Mouse (Mus musculus) liver, postnatal 0 days (tissue): ENCODE measurements around the gene Dkk2. TPM values are rescaled to one million over a fixed set of nuclear protein-coding genes. Genes with fewer than 3 reads are reported as not detected.

ENCODE experiments used
- ATAC-seq: fragments of 200-750 bp; cut with Nextera tagmentation; 2 replicates; pipeline ENCODE4 v1.8.0; 2017; ENCODE audit warnings: mild to moderate bottlenecking, moderate library complexity
- DNase-seq: peaks from one replicate; pipeline ENCODE4 v3.0.0-alpha.2; 2016
- H3K27ac ChIP-seq: fragments of 300-500 bp; sonication (generic); 2 replicates; pipeline ENCODE4 v1.5.1; 2014; ENCODE audit warnings: antibody characterized with exemption, moderate library complexity, mild to moderate bottlenecking, low read depth
- H3K27me3 ChIP-seq: fragments of 300-500 bp; sonication (generic); 2 replicates; pipeline ENCODE4 v1.6.1; 2014; ENCODE audit warnings: low read length, control low read depth, mixed read lengths; ENCODE audit not compliant: insufficient read depth
- H3K36me3 ChIP-seq: fragments of 300-500 bp; sonication (generic); replicated peaks from 2 replicates; pipeline ENCODE4 v1.6.1; 2014; ENCODE audit warnings: mild to moderate bottlenecking, control low read depth, low read length, moderate library complexity, mixed read lengths; ENCODE audit not compliant: insufficient read depth
- H3K4me1 ChIP-seq: fragments of 300-500 bp; sonication (generic); 2 replicates; pipeline ENCODE4 v1.6.1; 2014; ENCODE audit warnings: antibody characterized with exemption, mild to moderate bottlenecking, control low read depth; ENCODE audit not compliant: insufficient read depth
- H3K4me2 ChIP-seq: fragments of 300-500 bp; sonication (generic); 2 replicates; pipeline ENCODE4 v1.6.1; 2014; ENCODE audit warnings: low read depth, mild to moderate bottlenecking, low read length, moderate library complexity, mixed read lengths
- H3K4me3 ChIP-seq: fragments of 300-500 bp; sonication (generic); 2 replicates; pipeline ENCODE4 v1.5.1; 2014; ENCODE audit warnings: low read depth, low read length
- H3K9ac ChIP-seq: fragments of 300-500 bp; sonication (generic); replicated peaks from 2 replicates; pipeline ENCODE4 v1.6.1; 2014; ENCODE audit warnings: mild to moderate bottlenecking, moderate library complexity
- H3K9me3 ChIP-seq: fragments of 300-500 bp; sonication (generic); 2 replicates; pipeline ENCODE4 v1.6.1; 2016; ENCODE audit warnings: mild to moderate bottlenecking, control low read depth, low read length, mixed read lengths
- CTCF ChIP-seq: sonication (generic); IDR thresholded peaks from 2 replicates; pipeline ENCODE4 v1.5.1; 2016; ENCODE audit warnings: antibody characterized with exemption, low read depth
- EP300 ChIP-seq: IDR thresholded peaks from 2 replicates; pipeline ENCODE4 v1.6.1; 2016; ENCODE audit warnings: antibody characterized with exemption, low read depth, mild to moderate bottlenecking
- WGBS: fragments of 180-500 bp; shearing (Covaris S2); extraction: QIAGEN DNeasy Blood & Tissue Kit; methylation state at CpG from one replicate; pipeline ENCODE4 v1.1.7; 2014; ENCODE audit not compliant: insufficient replicate concordance; 5-methylcytosine and 5-hydroxymethylcytosine counted together
- polyA plus RNA-seq: library from polyadenylated mRNA; unstranded; fragments of >200 nt; fragmentation: Nextera tagmentation; extraction: Ambion mirVana; gene quantifications from 2 replicates; pipeline ENCODE4 v1.2.1, GENCODE M21; 2015

Gene Dkk2
- polyA plus RNA-seq, 1 experiment from 2014 or later = 0.02 TPM

GRCm38 (mm10) chr3:132085823-132086350 lies 795 bp downstream of the Dkk2 start:
- no peak overlapping the region for H3K27ac ChIP-seq
- H3K27me3 ChIP-seq = peaks cover 31% of the 10 kb centered on the region
- H3K4me1 ChIP-seq = peaks cover 7% of the 10 kb centered on the region; the same call in 1 of the 2 replicates
- no peak for ATAC-seq
- TF ChIP-seq EP300 (no peak), CTCF (no peak)
- peak overlapping the region; percentile 25 for H3K4me3 ChIP-seq
- H3K9ac ChIP-seq = no peak overlapping the region
- WGBS = 1% methylated on average over 23 of the region's 23 CpGs
- no peaks in the 10 kb centered on the region for H3K36me3 ChIP-seq
- peak overlapping the region; percentile 59 for H3K4me2 ChIP-seq
- peak; percentile 14 for DNase-seq
- no peaks in the 10 kb centered on the region for H3K9me3 ChIP-seq

- Histone ChIP-seq H3K27ac (no peak overlapping the region), H3K9me3 (no peaks in the 10 kb centered on the region), H3K36me3 (no peaks in the 10 kb centered on the region), H3K4me2 (no peak overlapping the region), H3K4me3 (no peak overlapping the region), H3K27me3 (peaks cover 31% of the 10 kb centered on the region), H3K4me1 (peaks cover 7% of the 10 kb centered on the region; the same call in 1 of the 2 replicates), H3K9ac (no peak overlapping the region)
- TF ChIP-seq CTCF (no peak), EP300 (no peak)
- WGBS = 20% methylated on average over 5 of the region's 5 CpGs
- no peak for DNase-seq
- no peak for ATAC-seq
These were observed 1.4 kb downstream of the Dkk2 start for GRCm38 (mm10) chr3:132086461-132086860.

- Histone ChIP-seq H3K4me1 (peaks cover 7% of the 10 kb centered on the region; the same call in 1 of the 2 replicates), H3K27ac (no peak overlapping the region), H3K4me3 (peak overlapping the region; percentile 0; the same call in 1 of the 2 replicates), H3K9me3 (no peaks in the 10 kb centered on the region), H3K27me3 (peaks cover 31% of the 10 kb centered on the region), H3K9ac (no peak overlapping the region), H3K4me2 (peak overlapping the region; percentile 52), H3K36me3 (no peaks in the 10 kb centered on the region)
- peak; percentile 14 for DNase-seq
- no peak for TF ChIP-seq CTCF
- no peak for TF ChIP-seq EP300
- 2% methylated on average over 21 of the region's 21 CpGs for WGBS
- no peak for ATAC-seq
These were observed 2.0 kb downstream of the Dkk2 start for GRCm38 (mm10) chr3:132087011-132087486.

- Histone ChIP-seq H3K27me3 (peaks cover 3% of the 10 kb centered on the region; the same call in 1 of the 2 replicates), H3K9me3 (no peaks in the 10 kb centered on the region), H3K27ac (no peak overlapping the region), H3K4me1 (no peaks in the 10 kb centered on the region), H3K36me3 (no peaks in the 10 kb centered on the region), H3K4me2 (no peak overlapping the region), H3K9ac (no peak overlapping the region), H3K4me3 (no peak overlapping the region)
- DNase-seq (no peak), ATAC-seq (no peak)
- WGBS = 71% methylated on average over 3 of the region's 3 CpGs
- TF ChIP-seq EP300 (no peak), CTCF (no peak)
These were observed 7.9 kb downstream of the Dkk2 start for GRCm38 (mm10) chr3:132092983-132093382.

GRCm38 (mm10) chr3:132096296-132096695 lies 11.2 kb downstream of the Dkk2 start:
- DNase-seq (no peak), ATAC-seq (no peak)
- no peaks in the 10 kb centered on the region for H3K4me1 ChIP-seq
- 66% methylated on average over 6 of the region's 6 CpGs for WGBS
- TF ChIP-seq CTCF (no peak), EP300 (no peak)
- H3K9ac ChIP-seq = no peak overlapping the region
- no peaks in the 10 kb centered on the region for H3K36me3 ChIP-seq
- H3K27me3 ChIP-seq = no peaks in the 10 kb centered on the region
- no peak overlapping the region for H3K4me3 ChIP-seq
- H3K4me2 ChIP-seq = no peak overlapping the region
- H3K27ac ChIP-seq = no peak overlapping the region
- no peaks in the 10 kb centered on the region for H3K9me3 ChIP-seq

- TF ChIP-seq EP300 = no peak
- TF ChIP-seq CTCF = no peak
- DNase-seq = no peak
- 61% methylated on average over 3 of the region's 3 CpGs for WGBS
- H3K4me1 ChIP-seq = 0 out of 2 replicates have a peak, but pooled peaks cover 3% of the 10 kb centered on the region
- no peak overlapping the region for H3K9ac ChIP-seq
- no peak for ATAC-seq
- H3K4me3 ChIP-seq = no peak overlapping the region
- no peak overlapping the region for H3K27ac ChIP-seq
- H3K4me2 ChIP-seq = no peak overlapping the region
- H3K9me3 ChIP-seq = no peaks in the 10 kb centered on the region
- H3K36me3 ChIP-seq = no peaks in the 10 kb centered on the region
- no peaks in the 10 kb centered on the region for H3K27me3 ChIP-seq
These were observed 15.7 kb downstream of the Dkk2 start for GRCm38 (mm10) chr3:132100746-132101145.
